Mouse (Mus musculus): Measurements from ENCODE around the gene Tmem63a. TPM values are rescaled to one million over a fixed set of nuclear protein-coding genes. Genes with fewer than 3 reads are reported as not detected.

Tmem63a gene
- polyA plus RNA-seq, 1 experiment from 2014 or later, result 1.3 TPM

GRCm38 (mm10) chr1:180919686-180920085 lies 22.5 kb upstream of the Tmem63a start:
- Histone ChIP-seq H3K27ac (ENCODE audit: low read depth, low read length) (no peak overlapping the region), H3K4me3 (ENCODE audit: low read depth, low read length) (no peak overlapping the region), H3K4me2 (ENCODE audit: low read length) (no peak overlapping the region), H3K36me3 (ENCODE audit: control insufficient read depth, insufficient read depth, low read length) (no peaks in the 10 kb centered on the region), H3K27me3 (replicated peaks; ENCODE audit: control insufficient read depth, insufficient read depth, low read length) (no peaks in the 10 kb centered on the region), H3K4me1 (ENCODE audit: control insufficient read depth, insufficient read depth, low read length) (no peaks in the 10 kb centered on the region), H3K9ac (ENCODE audit: low read length) (no peak overlapping the region), H3K9me3 (replicated peaks; ENCODE audit: control insufficient read depth, low read length) (no peaks in the 10 kb centered on the region)
- DNase-seq (ENCODE audit: low spot score) (no peak), ATAC-seq (no peak)
- 36% methylated on average over 8 of the region's 8 CpGs for WGBS

DNA sequence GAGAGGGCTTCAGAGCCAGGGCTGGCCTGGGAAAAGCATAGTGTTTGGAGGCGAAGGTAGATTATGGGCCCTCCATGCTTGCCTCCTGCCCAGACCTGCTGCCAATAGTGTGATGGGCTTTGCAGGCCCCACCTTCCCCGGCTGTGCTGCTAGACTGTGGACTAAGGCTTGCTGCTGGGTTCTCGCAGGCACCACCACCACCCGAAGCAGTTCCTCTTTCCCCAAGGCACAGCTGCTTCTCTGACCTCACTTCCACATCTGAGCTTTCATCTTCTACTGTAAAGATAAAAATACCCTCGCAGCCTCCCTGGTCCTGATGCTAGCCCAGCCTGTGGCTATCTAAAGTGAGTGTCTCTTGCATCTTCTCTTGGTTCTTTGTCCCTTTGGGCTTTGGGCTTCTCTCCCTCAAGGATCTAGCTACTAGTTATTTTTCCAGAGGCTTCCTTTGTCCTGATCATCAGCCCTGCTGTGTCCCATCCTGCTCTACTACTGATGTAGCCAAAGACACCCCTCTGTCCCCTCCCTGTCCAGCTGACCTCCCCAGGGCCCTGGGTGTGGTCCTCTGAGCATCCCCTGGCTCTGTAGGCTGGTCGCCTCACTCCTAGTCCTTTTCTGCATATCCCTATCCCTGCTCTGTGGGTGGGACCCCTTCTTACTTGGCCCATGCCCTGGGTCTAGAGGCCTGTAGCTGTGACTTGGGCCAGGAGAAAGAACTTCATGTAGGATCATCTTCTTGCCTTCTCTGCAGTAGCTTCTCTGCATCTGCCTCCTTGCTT lies 19.7 kb upstream of the Tmem63a start:
- DNase-seq (ENCODE audit: low spot score), result no peak
- ATAC-seq, result no peak
- no peak overlapping the region for H3K4me2 ChIP-seq (ENCODE audit: low read length)
- no peaks in the 10 kb centered on the region for H3K36me3 ChIP-seq (ENCODE audit: control insufficient read depth, insufficient read depth, low read length)
- H3K9ac ChIP-seq (ENCODE audit: low read length), result no peak overlapping the region
- no peak overlapping the region for H3K4me3 ChIP-seq (ENCODE audit: low read depth, low read length)
- H3K9me3 ChIP-seq (replicated peaks; ENCODE audit: control insufficient read depth, low read length), result no peaks in the 10 kb centered on the region
- H3K27ac ChIP-seq (ENCODE audit: low read depth, low read length), result no peak overlapping the region
- WGBS, result 75% methylated on average over 6 of the region's 6 CpGs
- no peaks in the 10 kb centered on the region for H3K4me1 ChIP-seq (ENCODE audit: control insufficient read depth, insufficient read depth, low read length)
- H3K27me3 ChIP-seq (replicated peaks; ENCODE audit: control insufficient read depth, insufficient read depth, low read length), result no peaks in the 10 kb centered on the region

DNA sequence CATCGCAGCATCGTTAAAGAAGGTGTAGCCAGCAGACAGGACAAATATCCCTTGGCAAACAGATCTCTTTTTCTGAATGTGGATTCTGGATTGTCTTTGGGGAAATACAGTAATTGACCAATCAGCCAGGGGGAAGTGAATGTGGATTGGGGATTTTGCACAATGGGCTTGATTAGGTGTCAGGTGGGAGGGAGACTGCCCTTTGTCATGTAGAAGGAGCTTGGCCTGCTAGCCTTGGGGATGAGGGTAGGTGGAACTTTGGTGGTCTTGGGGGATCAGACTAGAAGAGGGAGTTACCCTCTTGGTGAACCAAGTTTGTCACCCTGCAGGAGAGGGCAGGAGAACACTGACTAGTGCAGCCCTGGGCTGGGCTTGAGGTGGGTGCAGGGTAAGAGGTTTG lies 17.4 kb upstream of the Tmem63a start:
- H3K4me2 ChIP-seq (ENCODE audit: low read length), result no peak overlapping the region
- no peak overlapping the region for H3K9ac ChIP-seq (ENCODE audit: low read length)
- no peaks in the 10 kb centered on the region for H3K27me3 ChIP-seq (replicated peaks; ENCODE audit: control insufficient read depth, insufficient read depth, low read length)
- H3K9me3 ChIP-seq (replicated peaks; ENCODE audit: control insufficient read depth, low read length), result no peaks in the 10 kb centered on the region
- H3K4me3 ChIP-seq (ENCODE audit: low read depth, low read length), result no peak overlapping the region
- WGBS, result 34% methylated on average over 2 of the region's 2 CpGs
- H3K27ac ChIP-seq (ENCODE audit: low read depth, low read length), result no peak overlapping the region
- ATAC-seq (no peak), DNase-seq (ENCODE audit: low spot score) (no peak)
- no peaks in the 10 kb centered on the region for H3K36me3 ChIP-seq (ENCODE audit: control insufficient read depth, insufficient read depth, low read length)
- H3K4me1 ChIP-seq (ENCODE audit: control insufficient read depth, insufficient read depth, low read length), result no peaks in the 10 kb centered on the region

DNA sequence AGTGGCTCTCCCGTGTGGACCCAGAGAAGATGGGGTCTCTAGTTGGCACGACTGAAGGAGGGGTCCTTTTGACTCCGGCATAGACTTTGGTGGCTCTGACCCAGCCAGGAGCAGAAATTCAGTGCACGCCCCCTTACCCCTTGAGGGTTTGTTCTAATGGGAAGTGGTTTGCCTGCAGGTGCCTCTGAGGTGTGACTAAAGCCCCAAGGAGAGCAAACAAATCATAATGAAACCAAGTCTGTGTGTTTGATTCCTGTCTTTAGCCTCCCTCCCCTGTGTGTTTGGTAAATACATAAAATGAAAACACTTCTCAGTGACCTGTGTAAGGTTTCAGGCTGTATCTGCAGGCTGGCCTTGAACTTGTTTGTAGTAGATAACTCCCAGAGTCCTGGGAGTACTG lies 15.9 kb upstream of the Tmem63a start:
- Histone ChIP-seq H3K4me1 (ENCODE audit: control insufficient read depth, insufficient read depth, low read length) (no peaks in the 10 kb centered on the region), H3K4me3 (ENCODE audit: low read depth, low read length) (no peak overlapping the region), H3K4me2 (ENCODE audit: low read length) (no peak overlapping the region), H3K36me3 (ENCODE audit: control insufficient read depth, insufficient read depth, low read length) (no peaks in the 10 kb centered on the region), H3K27me3 (replicated peaks; ENCODE audit: control insufficient read depth, insufficient read depth, low read length) (no peaks in the 10 kb centered on the region), H3K9ac (ENCODE audit: low read length) (no peak overlapping the region), H3K27ac (ENCODE audit: low read depth, low read length) (no peak overlapping the region), H3K9me3 (replicated peaks; ENCODE audit: control insufficient read depth, low read length) (no peaks in the 10 kb centered on the region)
- DNase-seq (ENCODE audit: low spot score) (no peak), ATAC-seq (no peak)
- WGBS, result 71% methylated on average over 4 of the region's 4 CpGs

GRCm38 (mm10) chr1:180929599-180929998 lies 12.5 kb upstream of the Tmem63a start:
- Histone ChIP-seq H3K4me2 (ENCODE audit: low read length) (no peak overlapping the region), H3K4me1 (ENCODE audit: control insufficient read depth, insufficient read depth, low read length) (no peaks in the 10 kb centered on the region), H3K9me3 (replicated peaks; ENCODE audit: control insufficient read depth, low read length) (no peaks in the 10 kb centered on the region), H3K27me3 (replicated peaks; ENCODE audit: control insufficient read depth, insufficient read depth, low read length) (peaks cover 12% of the 10 kb centered on the region), H3K4me3 (ENCODE audit: low read depth, low read length) (no peak overlapping the region), H3K9ac (ENCODE audit: low read length) (no peak overlapping the region), H3K27ac (ENCODE audit: low read depth, low read length) (no peak overlapping the region), H3K36me3 (ENCODE audit: control insufficient read depth, insufficient read depth, low read length) (no peaks in the 10 kb centered on the region)
- DNase-seq (ENCODE audit: low spot score) (no peak), ATAC-seq (no peak)
- WGBS, result 61% methylated on average over 2 of the region's 2 CpGs

GRCm38 (mm10) chr1:180931106-180931505 lies 11.0 kb upstream of the Tmem63a start:
- ATAC-seq (no peak), DNase-seq (ENCODE audit: low spot score) (no peak)
- Histone ChIP-seq H3K36me3 (ENCODE audit: control insufficient read depth, insufficient read depth, low read length) (no peaks in the 10 kb centered on the region), H3K4me1 (ENCODE audit: control insufficient read depth, insufficient read depth, low read length) (no peaks in the 10 kb centered on the region), H3K4me3 (ENCODE audit: low read depth, low read length) (no peak overlapping the region), H3K9ac (ENCODE audit: low read length) (no peak overlapping the region), H3K4me2 (ENCODE audit: low read length) (no peak overlapping the region), H3K27ac (ENCODE audit: low read depth, low read length) (no peak overlapping the region), H3K27me3 (replicated peaks; ENCODE audit: control insufficient read depth, insufficient read depth, low read length) (peaks cover 25% of the 10 kb centered on the region), H3K9me3 (replicated peaks; ENCODE audit: control insufficient read depth, low read length) (no peaks in the 10 kb centered on the region)
- WGBS, result 66% methylated on average over 3 of the region's 3 CpGs

- Histone ChIP-seq H3K4me2 (ENCODE audit: low read length) (no peak overlapping the region), H3K9ac (ENCODE audit: low read length) (no peak overlapping the region), H3K27me3 (replicated peaks; ENCODE audit: control insufficient read depth, insufficient read depth, low read length) (peaks cover 36% of the 10 kb centered on the region), H3K4me1 (ENCODE audit: control insufficient read depth, insufficient read depth, low read length) (no peaks in the 10 kb centered on the region; the same call in 1 of the 2 replicates), H3K27ac (ENCODE audit: low read depth, low read length) (no peak overlapping the region), H3K9me3 (replicated peaks; ENCODE audit: control insufficient read depth, low read length) (no peaks in the 10 kb centered on the region), H3K36me3 (ENCODE audit: control insufficient read depth, insufficient read depth, low read length) (no peaks in the 10 kb centered on the region), H3K4me3 (ENCODE audit: low read depth, low read length) (no peak overlapping the region)
- WGBS, result 10% methylated on average over 6 of the region's 6 CpGs
- DNase-seq (ENCODE audit: low spot score) (no peak), ATAC-seq (no peak)
These were observed 8.5 kb upstream of the Tmem63a start for GRCm38 (mm10) chr1:180933659-180934058.

DNA sequence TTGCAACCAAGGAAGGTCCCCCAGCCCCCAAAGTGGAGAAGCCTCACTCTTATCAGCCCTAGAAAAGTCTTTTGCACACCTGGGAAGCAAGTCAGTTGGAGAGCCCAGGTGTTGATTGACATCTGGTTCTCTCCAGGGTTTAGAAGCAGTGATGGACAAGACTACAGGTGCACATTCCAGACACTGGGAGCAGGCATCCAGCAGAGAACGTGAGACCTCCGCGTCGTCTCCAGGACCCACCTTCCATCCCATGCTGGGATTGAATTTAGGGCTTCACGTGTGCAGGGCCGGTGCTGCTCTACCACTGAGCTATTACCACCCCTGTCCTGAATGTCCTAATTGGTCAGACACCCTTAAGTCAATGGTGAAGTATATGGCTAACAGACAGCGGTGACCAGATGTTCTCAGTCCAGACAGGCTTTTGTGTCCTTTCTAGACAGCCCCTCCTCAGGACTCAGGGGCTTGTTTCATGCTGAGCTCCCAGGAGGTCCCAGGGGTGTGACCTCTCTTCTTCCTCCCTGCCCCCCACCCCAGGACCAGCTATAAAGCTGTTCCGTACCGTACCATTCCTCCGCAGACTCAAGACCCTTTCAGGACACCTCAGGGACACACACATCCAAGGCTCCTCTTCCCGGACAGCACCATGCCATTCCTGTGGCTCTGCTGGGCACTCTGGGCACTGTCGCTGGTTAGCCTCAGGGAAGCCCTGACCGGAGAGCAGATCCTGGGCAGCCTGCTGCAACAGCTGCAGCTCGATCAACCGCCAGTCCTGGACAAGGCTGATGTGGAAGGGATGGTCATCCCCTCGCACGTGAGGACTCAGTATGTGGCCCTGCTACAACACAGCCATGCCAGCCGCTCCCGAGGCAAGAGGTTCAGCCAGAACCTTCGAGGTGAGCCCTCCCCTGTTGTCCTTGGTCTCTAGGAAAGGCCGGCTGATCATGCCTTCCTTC lies 7.4 kb upstream of the Tmem63a start, which contains the start of gene Lefty1:
Gene Lefty1 (plus strand): TSS at position 556 of the 953 bp plus-strand sequence.
- Histone ChIP-seq H3K9ac (ENCODE audit: low read length) (no peak within 1 kb of the TSS), H3K36me3 (ENCODE audit: control insufficient read depth, insufficient read depth, low read length) (no peaks in the 10 kb centered on the region), H3K4me2 (ENCODE audit: low read length) (no peak within 1 kb of the TSS), H3K4me3 (ENCODE audit: low read depth, low read length) (no peak within 1 kb of the TSS), H3K4me1 (ENCODE audit: control insufficient read depth, insufficient read depth, low read length) (no peaks in the 10 kb centered on the region; the same call in 1 of the 2 replicates), H3K27me3 (replicated peaks; ENCODE audit: control insufficient read depth, insufficient read depth, low read length) (peaks cover 36% of the 10 kb centered on the region), H3K9me3 (replicated peaks; ENCODE audit: control insufficient read depth, low read length) (no peaks in the 10 kb centered on the region), H3K27ac (ENCODE audit: low read depth, low read length) (no peak within 1 kb of the TSS)
- ATAC-seq, result no peak
- WGBS, result 15% methylated on average over 21 of the region's 21 CpGs
- no peak for DNase-seq (ENCODE audit: low spot score)

All from forebrain, embryonic 14.5 days (tissue).